Mouse (Mus musculus): ENCODE results near the gene Lrrc52.

GRCm38 (mm10) chr1:167457311-167457710 is 9.3 kb downstream of the Lrrc52 start:
- TF ChIP-seq CTCF (IDR thresholded peaks at IDR 0.05; ENCODE audit: extremely low read depth, insufficient read depth, low read length) (no peak), POLR2A (IDR thresholded peaks at IDR 0.05; ENCODE audit: extremely low read depth, insufficient read depth, low read length) (no peak)

All from cortical plate, adult 2 months (tissue).